Mouse (Mus musculus) bone marrow, adult 2 months (tissue): ENCODE results near the gene Nav2.

Experiments
- CTCF ChIP-seq: fragments of 200-500 bp; IDR thresholded peaks from 2 replicates; pipeline ENCODE4 v1.5.1; 2011; ENCODE audit warnings: low read length, control low read depth; ENCODE audit not compliant: control insufficient read depth, insufficient read depth
- POLR2A ChIP-seq: fragments of 200-500 bp; IDR thresholded peaks from 2 replicates; pipeline ENCODE4 v1.6.1; 2011; ENCODE audit warnings: low read depth, mild to moderate bottlenecking, control low read depth, low read length, borderline replicate concordance; ENCODE audit not compliant: control insufficient read depth

GRCm38 (mm10) chr7:49426060-49426459 is 517.5 kb downstream of the Nav2 start:
- TF ChIP-seq POLR2A (no peak), CTCF (peak; percentile 63)
